Mouse (Mus musculus) central nervous system, embryonic 14 days (tissue): Measurements from ENCODE around the gene Tnks2. TPM values are rescaled to one million over a fixed set of nuclear protein-coding genes. Genes with fewer than 3 reads are reported as not detected.

Experiments
- polyA plus RNA-seq: library from polyadenylated mRNA; depleted of rRNA; stranded (reverse); fragments of >200 nt; gene quantifications from 2 replicates; pipeline ENCODE4 v1.2.3, GENCODE M21; 2012; rRNA removed

The Tnks2 gene
- 83.2 and 84.7 TPM in 2 replicates for polyA plus RNA-seq

GRCm38 (mm10) chr19:36833788-36834531 lies at the start of gene Tnks2:
Tnks2 (plus strand) TSS chr19:36834232.

GRCm38 (mm10) chr19:36919466-36919865 lies 85.4 kb downstream of the Tnks2 start, which contains the start of gene Fgfbp3:
Fgfbp3 (minus strand) TSS chr19:36919615.

GRCm38 (mm10) chr19:36925671-36926552 lies 91.9 kb downstream of the Tnks2 start, which contains the start of gene Btaf1:
Btaf1 (plus strand) TSS chr19:36926079.

Other genes with a start within 250 kb of the Tnks2 start
- 5.8 and 7.5 TPM in 2 replicates for gene Ppp1r3c, start 97.6 kb upstream of the Tnks2 start, polyA plus RNA-seq
- 49.9 and 54.0 TPM in 2 replicates for gene Fgfbp3, start 85.4 kb downstream of the Tnks2 start, polyA plus RNA-seq
- 13.8 and 14.3 TPM in 2 replicates for gene Btaf1, start 91.8 kb downstream of the Tnks2 start, polyA plus RNA-seq